17 mouse cellular contexts compared by ENCODE assay signal in genomic region chr5:139537739-139538135, GRCm38 (mm10). TPM values are rescaled to one million over a fixed set of nuclear protein-coding genes. Genes with fewer than 3 reads are reported as not detected.
DNase-seq lines count a peak whose midpoint lies in the region; ATAC-seq lines count a peak whose summit lies in the region.
"Had no signal": no experiment of that assay in that cellular context is flagged by ENCODE, and none has a peak within 500 bp of the region (broad histone marks: within the 10 kb centered on the region; RNA-seq: fewer than 3 reads in every experiment).

No protein-coding gene starts in this region.

- H3K9me3 ChIP-seq in limb, embryonic 10.5 days (replicated peaks): no peaks in the 10 kb centered on the region
- H3K9me3 ChIP-seq in neural tube, embryonic 13.5 days: no peaks in the 10 kb centered on the region
- no peaks in the 10 kb centered on the region for H3K9me3 ChIP-seq in heart, embryonic 12.5 days (replicated peaks)
- H3K9me3 ChIP-seq: limb, embryonic 12.5 days had no signal

- peaks cover 99% of the 10 kb centered on the region for H3K27me3 ChIP-seq in limb, embryonic 10.5 days (ENCODE audit: low read depth, poor library complexity, severe bottlenecking)
- H3K27me3 ChIP-seq in neural tube, embryonic 13.5 days: peaks cover 92% of the 10 kb centered on the region
- H3K27me3 ChIP-seq in heart, embryonic 12.5 days (replicated peaks): peaks cover 84% of the 10 kb centered on the region

- H3K4me1 ChIP-seq in limb, embryonic 10.5 days: peaks cover 26% of the 10 kb centered on the region
- peaks cover 67% of the 10 kb centered on the region for H3K4me1 ChIP-seq in neural tube, embryonic 13.5 days (replicated peaks)
- H3K4me1 ChIP-seq in heart, embryonic 12.5 days (replicated peaks): peaks cover 12% of the 10 kb centered on the region; the same call in 1 of the 2 replicates

- DNase-seq in cerebellum, postnatal 25 days: peak; percentile 33
- DNase-seq in cerebellum, adult 8-10 months: no peak
- peak; percentile 82 for DNase-seq in left cerebral cortex, postnatal 4 days
- no peak for DNase-seq in left cerebral cortex, postnatal 36 days (ENCODE audit: low spot score in 2 of 2)
- DNase-seq in limb, embryonic 10.5 days (ENCODE audit: low spot score): peak; percentile 49
- no peak for DNase-seq in adrenal gland, adult (ENCODE audit: inconsistent age in 2 of 2, low spot score in 1 of 2)
- DNase-seq: adrenal gland, postnatal 14 days; heart, postnatal 14 days; kidney, postnatal 14 days; lung, adult 18-20 months; right cerebral cortex, postnatal 25 days; thymus, adult 18-20 months had no signal

- H3K4me2 ChIP-seq in neural tube, embryonic 13.5 days: no peak overlapping the region
- H3K4me2 ChIP-seq in heart, embryonic 12.5 days: no peak overlapping the region
- H3K4me2 ChIP-seq: limb, embryonic 12.5 days had no signal

- no peak overlapping the region for H3K4me3 ChIP-seq in limb, embryonic 10.5 days
- H3K4me3 ChIP-seq in neural tube, embryonic 13.5 days: no peak overlapping the region
- H3K4me3 ChIP-seq in heart, embryonic 12.5 days: no peak overlapping the region
- H3K4me3 ChIP-seq: limb, embryonic 12.5 days had no signal

- no peak overlapping the region for H3K27ac ChIP-seq in limb, embryonic 10.5 days
- peak overlapping the region; percentile 62 for H3K27ac ChIP-seq in neural tube, embryonic 13.5 days (replicated peaks)
- no peak overlapping the region for H3K27ac ChIP-seq in heart, embryonic 12.5 days (ENCODE audit: poor library complexity, severe bottlenecking)
- H3K27ac ChIP-seq: limb, embryonic 12.5 days had no signal

- no peak overlapping the region for H3K9ac ChIP-seq in neural tube, embryonic 13.5 days
- H3K9ac ChIP-seq in heart, embryonic 12.5 days: no peak overlapping the region
- H3K9ac ChIP-seq: limb, embryonic 12.5 days had no signal

- intact Hi-C loops in left cerebral cortex, postnatal 4 days (cut with DNase I): loop anchor here (10.0 kb wide), 2 partner anchors 127 to 217 kb away; no protein-coding TSS in a partner anchor
- intact Hi-C loops in left cerebral cortex, postnatal 36 days (cut with DNase I): loop anchor here (5.0 kb wide), 1 partner anchor 150 kb away; no protein-coding TSS in a partner anchor

- 3% methylated on average over 3 of the region's 3 CpGs for WGBS in limb, embryonic 10.5 days
- WGBS in neural tube, embryonic 13.5 days: 7% methylated on average over 3 of the region's 3 CpGs
- 12% methylated on average over 3 of the region's 3 CpGs for WGBS in heart, embryonic 12.5 days

- no peak for ATAC-seq in neural tube, embryonic 13.5 days (ENCODE audit: low read depth)
- ATAC-seq in heart, embryonic 12.5 days (ENCODE audit: insufficient number of reproducible peaks, low FRiP score): no peak

- H3K36me3 ChIP-seq in limb, embryonic 10.5 days: no peaks in the 10 kb centered on the region
- no peaks in the 10 kb centered on the region for H3K36me3 ChIP-seq in neural tube, embryonic 13.5 days
- H3K36me3 ChIP-seq in heart, embryonic 12.5 days: no peaks in the 10 kb centered on the region
- H3K36me3 ChIP-seq: limb, embryonic 12.5 days had no signal

RNA-seq across cellular contexts. Expression of gene Uncx, which starts 5.6 kb away (rescaled TPM):
- under 1 TPM in 1 of 2 experiments, not detected in 1; 0.64 TPM for total RNA-seq in left cerebral cortex, postnatal 4 days (2021)
- under 1 TPM in 1 of 2 experiments, not detected in 1; 0.20 TPM for total RNA-seq in left cerebral cortex, postnatal 36 days (2021)
- polyA plus RNA-seq in limb, embryonic 10.5 days (2016; fragmentation: Nextera tagmentation; extraction: Ambion mirVana): 0.50 and 1.1 TPM in 2 replicates
- 43.3 and 46.4 TPM in 2 replicates for polyA plus RNA-seq in neural tube, embryonic 13.5 days (2015; fragmentation: Nextera tagmentation; extraction: Ambion mirVana)
- polyA plus RNA-seq in heart, embryonic 12.5 days (2016; fragmentation: Nextera tagmentation; extraction: Ambion mirVana): 0.09 TPM in 1 of 2 replicates, not detected in the other
- total RNA-seq: adrenal gland, postnatal 14 days; gastrocnemius, postnatal 4 days; heart, postnatal 14 days; megakaryocyte progenitor cell, adult 5-6 weeks had no signal

RNA-seq across cellular contexts. Expression of gene Zfand2a, which starts 53.4 kb away (rescaled TPM):
- 10 to 100 TPM; 58.7 to 60.3 TPM for total RNA-seq in left cerebral cortex, postnatal 4 days (2021)
- 10 to 100 TPM; 63.6 to 67.6 TPM for total RNA-seq in left cerebral cortex, postnatal 36 days (2021)
- 12.5 and 12.8 TPM in 2 replicates for polyA plus RNA-seq in limb, embryonic 10.5 days (2016; fragmentation: Nextera tagmentation; extraction: Ambion mirVana)
- 16.0 and 18.0 TPM in 2 replicates for polyA plus RNA-seq in neural tube, embryonic 13.5 days (2015; fragmentation: Nextera tagmentation; extraction: Ambion mirVana)
- 11.2 and 12.7 TPM in 2 replicates for polyA plus RNA-seq in heart, embryonic 12.5 days (2016; fragmentation: Nextera tagmentation; extraction: Ambion mirVana)

Comparison
In these comparisons a context has a peak if more than half of its experiments do, and no peak if none do; other contexts are left out.
1. DNase-seq: peak in cerebellum, postnatal 25 days (2 of 2), left cerebral cortex, postnatal 4 days (single experiment) and limb, embryonic 10.5 days (single experiment); none in cerebellum, adult 8-10 months (single experiment), left cerebral cortex, postnatal 36 days (0 of 2) and adrenal gland, adult (0 of 2).
2. RNA of gene Uncx, which starts 5.6 kb away (polyA plus RNA-seq): 43.3 to 46.4 TPM in neural tube, embryonic 13.5 days; 0.50 to 1.1 TPM in limb, embryonic 10.5 days and 0.09 TPM in heart, embryonic 12.5 days; every median in the first group is over 10 times any median in the second.